In genomic region chr1:39196126-39196525, GRCm38 (mm10) we compare ENCODE assay signal across 16 mouse cellular contexts. TPM values are rescaled to one million over a fixed set of nuclear protein-coding genes. Genes with fewer than 3 reads are reported as not detected.
A peak's percentile ranks its signal among the peaks of the same experiment; 100 is the strongest.
DNase-seq lines count a peak whose midpoint lies in the region; ATAC-seq and TF ChIP-seq lines count a peak whose summit lies in the region.
"Had no signal": no experiment of that assay in that cellular context is flagged by ENCODE, and none has a peak within 500 bp of the region (broad histone marks: within the 10 kb centered on the region; RNA-seq: fewer than 3 reads in every experiment).

No protein-coding gene starts in this region.

- no peaks in the 10 kb centered on the region for H3K9me3 ChIP-seq in heart, postnatal 0 days (replicated peaks; ENCODE audit: control insufficient read depth, low read length)
- H3K9me3 ChIP-seq in limb, embryonic 10.5 days (replicated peaks), result no peaks in the 10 kb centered on the region
- H3K9me3 ChIP-seq: embryonic facial prominence, embryonic 13.5 days; limb, embryonic 15.5 days; lung, embryonic 15.5 days had no signal

- H3K9ac ChIP-seq in heart, postnatal 0 days (replicated peaks; ENCODE audit: low read depth, low read length), result no peak overlapping the region
- H3K9ac ChIP-seq: embryonic facial prominence, embryonic 13.5 days; limb, embryonic 15.5 days; lung, embryonic 15.5 days had no signal

- intact Hi-C loops in heart, postnatal 14 days (cut with DNase I), result loop anchor here (10.0 kb wide), 1 partner anchor 339 kb away; the partner anchor contains the start of gene Cnot11

- TF ChIP-seq EP300 in heart, postnatal 0 days (IDR thresholded peaks at IDR 0.05; ENCODE audit: low read depth), result no peak

- CTCF ChIA-PET in Patski (lab: Charles Lee), result interaction anchor here (1.0 to 1.5 kb wide), 3 partner anchors 10 to 18 kb away, joined by 3 read pairs; no protein-coding TSS in a partner anchor

- no peak overlapping the region for H3K4me3 ChIP-seq in heart, postnatal 0 days (ENCODE audit: low read depth, low read length)
- H3K4me3 ChIP-seq in limb, embryonic 10.5 days, result no peak overlapping the region
- H3K4me3 ChIP-seq: embryonic facial prominence, embryonic 13.5 days; limb, embryonic 15.5 days; lung, embryonic 15.5 days had no signal

- in situ Hi-C loops in Patski (cut with MboI; ENCODE audit: low pct_unique_long_range_greater_than_20kb), result no loop called here

- no peak for TF ChIP-seq CTCF in heart, postnatal 0 days (IDR thresholded peaks at IDR 0.05; ENCODE audit: low read depth)
- no peak for TF ChIP-seq CTCF in Patski (IDR thresholded peaks at IDR 0.05)

- WGBS in heart, postnatal 0 days, result 28% methylated on average over 6 of the region's 6 CpGs
- WGBS in limb, embryonic 10.5 days, result 44% methylated on average over 6 of the region's 6 CpGs

- DNase-seq in adrenal gland, adult 2 months, result peak; percentile 23
- no peak for DNase-seq in adrenal gland, postnatal 25 days
- peak; percentile 85 for DNase-seq in heart, postnatal 0 days (ENCODE audit: low spot score)
- DNase-seq in heart, postnatal 14 days, result no peak
- peak; percentile 63 for DNase-seq in Patski (ENCODE audit: low read depth, low spot score)
- peak; percentile 45 for DNase-seq in heart, postnatal 4 days
- no peak for DNase-seq in limb, embryonic 10.5 days (ENCODE audit: low spot score)
- DNase-seq: cerebellum, adult 8-10 months; kidney, postnatal 36 days had no signal

- H3K36me3 ChIP-seq in heart, postnatal 0 days (replicated peaks; ENCODE audit: control insufficient read depth, insufficient read depth, low read length), result no peaks in the 10 kb centered on the region
- no peaks in the 10 kb centered on the region for H3K36me3 ChIP-seq in limb, embryonic 10.5 days
- H3K36me3 ChIP-seq: embryonic facial prominence, embryonic 13.5 days; limb, embryonic 15.5 days; lung, embryonic 15.5 days had no signal

- H3K27me3 ChIP-seq in heart, postnatal 0 days (ENCODE audit: control insufficient read depth, insufficient read depth, low read length), result no peaks in the 10 kb centered on the region
- no peaks in the 10 kb centered on the region for H3K27me3 ChIP-seq in Patski
- peaks cover 68% of the 10 kb centered on the region for H3K27me3 ChIP-seq in limb, embryonic 10.5 days (ENCODE audit: low read depth, poor library complexity, severe bottlenecking)

- peaks cover 24% of the 10 kb centered on the region for H3K4me1 ChIP-seq in heart, postnatal 0 days (ENCODE audit: control insufficient read depth, insufficient read depth)
- H3K4me1 ChIP-seq in limb, embryonic 10.5 days, result peaks cover 29% of the 10 kb centered on the region

- ATAC-seq in heart, postnatal 0 days (ENCODE audit: insufficient read depth, low read depth), result peak; percentile 65
- ATAC-seq in Patski, result peak; percentile 74
- no peak for ATAC-seq in granulocyte monocyte progenitor cell, adult 5-6 weeks (replicated peaks; ENCODE audit: poor library complexity, severe bottlenecking)
- ATAC-seq: midbrain, embryonic 16.5 days had no signal

- peak overlapping the region; percentile 97; the same call in 1 of the 2 replicates for H3K4me2 ChIP-seq in heart, postnatal 0 days (ENCODE audit: low read depth, low read length)
- H3K4me2 ChIP-seq: embryonic facial prominence, embryonic 13.5 days; limb, embryonic 15.5 days; lung, embryonic 15.5 days had no signal

- peak overlapping the region; percentile 82 for H3K27ac ChIP-seq in heart, postnatal 0 days (ENCODE audit: low read depth)
- H3K27ac ChIP-seq in limb, embryonic 10.5 days, result no peak overlapping the region
- H3K27ac ChIP-seq: embryonic facial prominence, embryonic 13.5 days; limb, embryonic 15.5 days; lung, embryonic 15.5 days had no signal

- POLR2A ChIA-PET in Patski (lab: Charles Lee), result no interaction called here

RNA-seq across cellular contexts. Expression of gene Npas2, which starts 2.6 kb away (rescaled TPM):
- total RNA-seq in adrenal gland, adult 2 months (2021), result 10 to 100 TPM in 1 of 2 experiments, 1 to 10 TPM in 1; 2.7 to 18.3 TPM
- 7.2 and 12.1 TPM in 2 replicates for polyA plus RNA-seq in adrenal gland, adult 2 months (2012; rRNA removed)
- total RNA-seq in adrenal gland, postnatal 25 days (2021), result 1.0 and 2.5 TPM in 2 replicates
- 3.7 and 6.2 TPM in 2 replicates for total RNA-seq in heart, postnatal 0 days (2014; rRNA removed; ENCODE audit: low replicate concordance)
- 2.9 and 3.5 TPM in 2 replicates for polyA plus RNA-seq in heart, postnatal 0 days (2015; fragmentation: Nextera tagmentation; extraction: Ambion mirVana)
- total RNA-seq in heart, postnatal 14 days (2021), result 1 to 10 TPM; 6.6 to 7.9 TPM
- polyA plus RNA-seq in Patski (2021), result 9.8 TPM
- 10 to 100 TPM; 11.1 to 13.5 TPM for total RNA-seq in heart, postnatal 4 days (2021)
- polyA plus RNA-seq in limb, embryonic 10.5 days (2016; fragmentation: Nextera tagmentation; extraction: Ambion mirVana), result 0.15 TPM in 1 of 2 replicates, not detected in the other
- not detected in 2 replicates for total RNA-seq in granulocyte monocyte progenitor cell, adult 5-6 weeks (2014; fragmentation: Nextera tagmentation)
- not detected in 2 replicates for total RNA-seq in granulocyte monocyte progenitor cell, adult 5-6 weeks (2017)
- total RNA-seq: MEL; neutrophil, adult 5-6 weeks had no signal

Comparison
In these comparisons a context has a peak if more than half of its experiments do, and no peak if none do; other contexts are left out.
1. DNase-seq: peak in adrenal gland, adult 2 months (single experiment), heart, postnatal 0 days (single experiment), Patski (single experiment) and heart, postnatal 4 days (single experiment); none in adrenal gland, postnatal 25 days (single experiment), heart, postnatal 14 days (0 of 2) and limb, embryonic 10.5 days (single experiment).